Mouse (Mus musculus) liver, adult 2 months (tissue): ENCODE measurements around the gene Srgap3.

Source experiments
- CTCF ChIP-seq: fragments of 200-500 bp; IDR thresholded peaks from 2 replicates; pipeline ENCODE4 v1.5.1; 2011; ENCODE audit warnings: low read depth, low read length, control low read depth
- POLR2A ChIP-seq: fragments of 200-500 bp; IDR thresholded peaks from 2 replicates; pipeline ENCODE4 v1.6.1; 2011; ENCODE audit warnings: low read length, control low read depth; ENCODE audit not compliant: insufficient read depth; ENCODE audit errors: extremely low read depth

DNA sequence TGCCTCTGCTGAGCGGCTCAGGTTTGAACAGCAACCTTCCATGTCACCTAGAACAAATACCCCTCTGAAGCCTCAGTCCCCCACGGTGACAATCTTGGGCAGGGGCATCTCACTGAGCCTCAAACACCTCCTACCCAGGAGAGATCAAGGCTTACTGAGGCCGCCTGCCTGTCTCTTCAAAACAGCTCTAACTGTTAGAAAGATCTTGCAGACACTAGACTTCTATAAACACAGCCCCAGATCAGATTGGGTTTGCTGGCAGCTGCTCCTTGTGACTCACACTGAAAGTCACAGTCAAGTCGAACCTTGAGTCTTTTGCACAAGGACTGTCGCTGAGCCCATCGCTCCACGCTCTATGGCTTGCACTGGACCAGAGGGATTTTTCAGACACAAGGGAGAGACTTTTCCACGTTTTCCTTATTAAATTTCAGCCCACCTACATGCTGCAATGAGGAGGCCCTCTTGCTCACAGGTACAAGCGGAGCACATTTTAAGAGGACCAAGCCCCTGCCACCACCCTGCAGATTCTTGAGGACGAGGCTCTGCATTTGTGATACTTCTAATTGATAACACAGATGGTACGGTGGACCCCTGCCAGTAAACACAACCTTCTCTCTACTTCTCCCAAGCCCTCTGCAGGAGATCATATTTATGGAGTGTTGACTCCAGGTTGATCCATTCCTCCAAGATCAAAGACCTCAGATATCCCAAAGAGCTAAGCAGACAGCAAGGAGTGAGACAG, 21.7 kb downstream of the Srgap3 start:
- no peak for TF ChIP-seq POLR2A
- no peak for TF ChIP-seq CTCF
